Mouse (Mus musculus): ENCODE data around the gene Colgalt1.

DNA sequence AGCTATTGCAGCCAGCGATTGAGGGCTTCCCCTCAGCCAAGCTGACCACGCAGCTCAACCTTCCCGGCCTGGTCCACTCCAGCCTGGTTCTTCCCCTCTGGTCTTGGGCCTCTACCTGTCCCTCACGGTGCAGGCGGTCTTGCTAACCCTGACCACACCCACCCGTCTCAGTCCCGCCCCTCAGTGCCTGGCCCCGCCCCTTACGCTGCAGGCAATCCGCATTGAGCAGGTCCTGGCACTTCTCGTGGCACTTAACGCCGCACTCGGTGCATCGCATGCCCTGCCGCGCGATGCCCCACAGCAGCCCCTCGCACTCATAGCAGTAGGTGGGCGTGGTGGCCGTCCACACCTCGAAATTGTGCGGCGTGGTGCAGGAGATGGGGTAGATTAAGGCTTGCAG lies 43.8 kb downstream of the Colgalt1 start:
- TF ChIP-seq CTCF (IDR thresholded peaks at IDR 0.05; ENCODE audit: low read depth), result no peak
- no peak for TF ChIP-seq EP300 (IDR thresholded peaks at IDR 0.05; ENCODE audit: low read depth)
